Mouse (Mus musculus) E14TG2a.4 (cell line): ENCODE results near the gene Mc3r.

Experiments used
- H3K27me3 ChIP-seq: 2 replicates; pipeline ENCODE4 v1.6.1; 2014; ENCODE audit warnings: low read length, control low read depth; ENCODE audit not compliant: insufficient read depth
- H3K36me3 ChIP-seq: 2 replicates; pipeline ENCODE4 v1.6.1; 2014; ENCODE audit warnings: low read length, control low read depth; ENCODE audit not compliant: insufficient read depth
- H3K4me1 ChIP-seq: replicated peaks from 2 replicates; pipeline ENCODE4 v1.6.1; 2014; ENCODE audit warnings: low read depth, low read length, control low read depth
- H3K4me3 ChIP-seq: replicated peaks from 2 replicates; pipeline ENCODE4 v1.5.1; 2014; ENCODE audit warnings: mild to moderate bottlenecking, low read length
- H3K9me3 ChIP-seq: 2 replicates; pipeline ENCODE4 v1.6.1; 2014; ENCODE audit warnings: low read length, control low read depth
- CTCF ChIP-seq: conservative IDR thresholded peaks from 2 replicates; pipeline ENCODE4 v1.5.1; 2014; ENCODE audit warnings: low read length
- NANOG ChIP-seq: IDR thresholded peaks from 2 replicates; pipeline ENCODE4 v1.6.1; 2014; ENCODE audit warnings: borderline replicate concordance, low read length, mixed read lengths
- POU5F1 ChIP-seq: IDR thresholded peaks from 2 replicates; pipeline ENCODE4 v1.6.1; 2014; ENCODE audit warnings: low read length, borderline replicate concordance

Mc3r gene

GRCm38 (mm10) chr2:172282071-172282710, 33.9 kb downstream of the Mc3r start:
- H3K9me3 ChIP-seq: peaks cover 11% of the 10 kb centered on the region; the same call in 1 of the 2 replicates
- TF ChIP-seq NANOG (no peak), CTCF (no peak), POU5F1 (no peak)
- H3K36me3 ChIP-seq: no peaks in the 10 kb centered on the region
- H3K4me3 ChIP-seq: peak overlapping the region; percentile 72
- peaks cover 10% of the 10 kb centered on the region; the same call in 1 of the 2 replicates for H3K27me3 ChIP-seq
- H3K4me1 ChIP-seq: peaks cover 37% of the 10 kb centered on the region

DNA sequence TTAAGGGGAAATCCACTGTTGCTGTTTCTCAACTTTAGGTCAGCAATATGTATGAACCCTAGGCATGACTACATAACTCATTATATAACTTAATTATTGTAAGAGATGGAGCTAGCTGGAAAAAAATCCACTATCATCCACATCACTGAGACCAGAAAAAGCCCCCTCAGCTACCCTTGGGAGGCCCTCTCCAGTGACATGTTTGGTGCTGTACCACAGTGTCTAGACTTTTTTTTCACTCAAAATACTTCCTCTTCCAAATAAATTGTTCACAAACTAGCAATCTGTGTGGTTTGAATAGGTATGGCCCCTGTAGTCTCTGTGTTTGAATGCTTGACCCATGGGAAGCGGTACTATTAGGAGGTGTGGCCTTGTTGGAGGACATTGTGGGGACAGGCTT, 39.4 kb downstream of the Mc3r start:
- H3K4me3 ChIP-seq: no peak overlapping the region
- TF ChIP-seq POU5F1: no peak
- no peak for TF ChIP-seq NANOG
- TF ChIP-seq CTCF: no peak
- peaks cover 10% of the 10 kb centered on the region; the same call in 1 of the 2 replicates for H3K27me3 ChIP-seq
- no peaks in the 10 kb centered on the region for H3K9me3 ChIP-seq
- H3K36me3 ChIP-seq: no peaks in the 10 kb centered on the region
- peaks cover 50% of the 10 kb centered on the region for H3K4me1 ChIP-seq

GRCm38 (mm10) chr2:172288965-172289364, 40.7 kb downstream of the Mc3r start:
- Histone ChIP-seq H3K27me3 (peaks cover 10% of the 10 kb centered on the region; the same call in 1 of the 2 replicates), H3K9me3 (no peaks in the 10 kb centered on the region), H3K4me3 (no peak overlapping the region), H3K4me1 (peaks cover 56% of the 10 kb centered on the region), H3K36me3 (no peaks in the 10 kb centered on the region)
- no peak for TF ChIP-seq NANOG
- no peak for TF ChIP-seq CTCF
- no peak for TF ChIP-seq POU5F1

DNA sequence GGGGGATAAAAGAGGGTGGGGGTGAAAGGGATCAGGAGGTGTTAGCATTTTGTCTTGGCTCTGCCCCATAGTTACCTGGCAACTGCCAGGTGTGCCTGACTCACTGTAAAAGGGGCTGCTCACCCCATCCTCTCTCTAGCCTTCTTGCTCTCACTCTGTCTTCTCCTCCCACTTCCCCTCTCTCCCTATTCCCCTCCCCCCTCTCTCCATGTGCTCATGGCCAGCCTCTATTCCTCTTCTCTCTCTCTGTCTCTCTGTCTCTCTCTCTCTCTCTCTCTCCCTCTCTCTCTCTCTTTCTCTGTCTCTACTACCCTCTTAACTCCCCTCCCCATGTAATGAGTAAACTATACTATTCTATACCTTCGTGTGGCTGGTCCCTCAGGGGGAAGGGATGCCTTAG, 41.3 kb downstream of the Mc3r start:
- H3K27me3 ChIP-seq: peaks cover 4% of the 10 kb centered on the region; the same call in 1 of the 2 replicates
- no peak for TF ChIP-seq NANOG
- TF ChIP-seq POU5F1: no peak
- TF ChIP-seq CTCF: no peak

GRCm38 (mm10) chr2:172290474-172290873, 42.2 kb downstream of the Mc3r start:
- TF ChIP-seq NANOG (no peak), CTCF (no peak), POU5F1 (no peak)
- Histone ChIP-seq H3K9me3 (peaks cover 5% of the 10 kb centered on the region), H3K36me3 (no peaks in the 10 kb centered on the region), H3K4me3 (no peak overlapping the region), H3K27me3 (0 out of 2 replicates have a peak, but pooled peaks cover 4% of the 10 kb centered on the region), H3K4me1 (peaks cover 56% of the 10 kb centered on the region)

More for the DNA sequence above, 41.3 kb downstream of the Mc3r start:
- no peak overlapping the region for H3K4me3 ChIP-seq
- no peaks in the 10 kb centered on the region for H3K9me3 ChIP-seq
- peaks cover 56% of the 10 kb centered on the region for H3K4me1 ChIP-seq
- H3K36me3 ChIP-seq: no peaks in the 10 kb centered on the region

- Histone ChIP-seq H3K9me3 (peaks cover 7% of the 10 kb centered on the region), H3K36me3 (no peaks in the 10 kb centered on the region), H3K27me3 (0 out of 2 replicates have a peak, but pooled peaks cover 4% of the 10 kb centered on the region), H3K4me1 (peaks cover 56% of the 10 kb centered on the region), H3K4me3 (no peak overlapping the region)
- TF ChIP-seq NANOG (no peak), CTCF (no peak), POU5F1 (no peak)
Measured at GRCm38 (mm10) chr2:172291025-172291424, 42.7 kb downstream of the Mc3r start.

- Histone ChIP-seq H3K4me1 (peaks cover 60% of the 10 kb centered on the region), H3K27me3 (0 out of 2 replicates have a peak, but pooled peaks cover 2% of the 10 kb centered on the region), H3K4me3 (peak overlapping the region; percentile 46), H3K9me3 (peaks cover 7% of the 10 kb centered on the region), H3K36me3 (no peaks in the 10 kb centered on the region)
- TF ChIP-seq CTCF (no peak), POU5F1 (no peak), NANOG (no peak)
Measured at GRCm38 (mm10) chr2:172291755-172292524, 43.6 kb downstream of the Mc3r start.

GRCm38 (mm10) chr2:172292525-172293405, 44.5 kb downstream of the Mc3r start:
- TF ChIP-seq NANOG (no peak), CTCF (no peak), POU5F1 (no peak)
- Histone ChIP-seq H3K4me1 (peaks cover 68% of the 10 kb centered on the region), H3K36me3 (no peaks in the 10 kb centered on the region), H3K27me3 (no peaks in the 10 kb centered on the region), H3K4me3 (peak overlapping the region; percentile 46), H3K9me3 (peaks cover 7% of the 10 kb centered on the region)
